Mouse (Mus musculus) E14TG2a.4 (cell line): ENCODE results near the gene Ccdc88c.

ENCODE experiments used
- CTCF ChIP-seq: conservative IDR thresholded peaks from 2 replicates; pipeline ENCODE4 v1.5.1; 2014; ENCODE audit warnings: low read length
- NANOG ChIP-seq: IDR thresholded peaks from 2 replicates; pipeline ENCODE4 v1.6.1; 2014; ENCODE audit warnings: borderline replicate concordance, low read length, mixed read lengths

DNA sequence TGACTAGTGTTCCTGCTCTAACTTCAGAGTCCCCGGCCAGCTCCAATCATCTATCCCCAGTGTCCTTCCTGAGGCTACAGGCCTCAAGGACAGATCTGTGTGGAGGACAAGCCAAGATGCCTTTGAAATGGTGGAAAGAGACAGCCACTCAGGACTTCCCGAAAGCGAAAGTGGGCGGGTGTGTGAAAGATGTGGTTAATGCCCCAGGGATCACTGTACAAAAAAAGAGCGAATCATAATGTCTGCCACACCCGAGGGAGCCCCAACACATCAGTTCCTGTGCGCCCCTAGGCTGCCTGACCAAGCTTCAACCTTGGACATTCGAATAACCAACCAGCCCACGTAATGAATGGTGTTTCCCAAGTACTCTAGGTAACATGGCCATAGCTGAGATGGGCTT is 100.6 kb downstream of the Ccdc88c start:
- TF ChIP-seq CTCF (no peak), NANOG (no peak)
